Mouse (Mus musculus) kidney, adult 8-10 months (tissue): ENCODE data around the gene Arhgap42.

Experiments
- DNase-seq, 2 experiments: peaks; one replicate each; pipeline ENCODE4 v3.0.0; 2022

Arhgap42 gene

GRCm38 (mm10) chr9:9015108-9015507 is 223.8 kb downstream of the Arhgap42 start:
- DNase-seq = no peak

- no peak for DNase-seq
Measured at GRCm38 (mm10) chr9:9001170-9001569, 237.7 kb downstream of the Arhgap42 start.

GRCm38 (mm10) chr9:8996494-8996893 is 242.4 kb downstream of the Arhgap42 start:
- no peak for DNase-seq

GRCm38 (mm10) chr9:8982315-8982714 is 256.6 kb downstream of the Arhgap42 start:
- DNase-seq = no peak

- no peak for DNase-seq
Measured at GRCm38 (mm10) chr9:8977775-8978174, 261.1 kb downstream of the Arhgap42 start.

- DNase-seq = no peak
Measured at GRCm38 (mm10) chr9:8971491-8971890, 267.4 kb downstream of the Arhgap42 start, which contains the start of gene Gm16485. TSS of gene Gm16485 (plus strand) at chr9:8971791.

GRCm38 (mm10) chr9:8970240-8970639 is 268.7 kb downstream of the Arhgap42 start:
- DNase-seq = no peak

GRCm38 (mm10) chr9:8964512-8965133 is 274.3 kb downstream of the Arhgap42 start:
- DNase-seq = peak; percentile 1 to 49

GRCm38 (mm10) chr9:8953306-8953705 is 285.6 kb downstream of the Arhgap42 start:
- DNase-seq = no peak
